Mouse (Mus musculus): ENCODE results near the gene Tas2r126. TPM values are rescaled to one million over a fixed set of nuclear protein-coding genes. Genes with fewer than 3 reads are reported as not detected.
"Not testable (repeated sequence)": the region's sequence is repeated elsewhere in the genome, so short reads cannot be mapped to it uniquely, and the experiment has no call there.

Tas2r126 gene
- not detected for total RNA-seq (2021)

DNA sequence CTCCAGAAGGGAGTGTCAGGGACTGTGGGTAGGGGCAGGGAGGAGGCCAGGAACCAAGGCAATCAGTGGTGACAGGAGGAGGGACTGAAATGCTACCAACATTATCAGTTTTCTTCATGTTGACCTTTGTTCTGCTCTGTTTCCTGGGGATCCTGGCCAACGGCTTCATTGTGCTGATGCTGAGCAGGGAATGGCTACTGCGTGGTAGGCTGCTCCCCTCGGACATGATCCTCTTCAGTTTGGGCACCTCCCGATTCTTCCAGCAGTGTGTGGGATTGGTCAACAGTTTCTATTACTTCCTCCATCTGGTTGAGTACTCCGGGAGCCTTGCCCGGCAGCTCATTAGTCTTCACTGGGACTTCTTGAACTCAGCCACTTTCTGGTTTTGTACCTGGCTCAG is at the start of gene Tas2r126:
TSS of gene Tas2r126 (plus strand) at position 90 of the 400 bp plus-strand sequence.
- intact Hi-C loops (cut with DNase I) = no loop called here
- no peak for DNase-seq (ENCODE audit: low spot score in 2 of 2)

DNA sequence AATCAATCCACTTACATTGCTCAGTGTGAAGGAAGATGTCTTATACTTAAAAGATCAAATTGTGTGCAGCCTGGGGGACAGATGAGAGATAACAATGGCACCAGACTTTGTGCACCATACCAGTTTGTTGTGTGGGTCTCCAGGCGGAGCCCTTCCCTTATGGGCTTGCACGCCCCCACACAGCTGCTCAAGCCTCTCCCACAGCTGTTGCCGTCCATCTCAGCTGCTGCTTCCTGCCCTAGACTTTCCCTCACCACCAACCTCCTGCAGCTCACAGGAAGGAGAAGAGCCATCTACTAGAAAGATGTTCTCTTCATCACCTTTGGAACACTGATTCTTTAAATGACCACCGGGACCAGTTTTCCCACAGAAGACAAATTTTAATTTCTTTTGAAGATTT is 48.7 kb upstream of the Tas2r126 start:
- peak in 1 of 2 experiments; percentile 43 for DNase-seq (ENCODE audit: low spot score in 2 of 2)
- intact Hi-C loops (cut with DNase I) = loop anchor here (10.0 kb wide), 1 partner anchor 199 kb away; no protein-coding TSS in a partner anchor

DNA sequence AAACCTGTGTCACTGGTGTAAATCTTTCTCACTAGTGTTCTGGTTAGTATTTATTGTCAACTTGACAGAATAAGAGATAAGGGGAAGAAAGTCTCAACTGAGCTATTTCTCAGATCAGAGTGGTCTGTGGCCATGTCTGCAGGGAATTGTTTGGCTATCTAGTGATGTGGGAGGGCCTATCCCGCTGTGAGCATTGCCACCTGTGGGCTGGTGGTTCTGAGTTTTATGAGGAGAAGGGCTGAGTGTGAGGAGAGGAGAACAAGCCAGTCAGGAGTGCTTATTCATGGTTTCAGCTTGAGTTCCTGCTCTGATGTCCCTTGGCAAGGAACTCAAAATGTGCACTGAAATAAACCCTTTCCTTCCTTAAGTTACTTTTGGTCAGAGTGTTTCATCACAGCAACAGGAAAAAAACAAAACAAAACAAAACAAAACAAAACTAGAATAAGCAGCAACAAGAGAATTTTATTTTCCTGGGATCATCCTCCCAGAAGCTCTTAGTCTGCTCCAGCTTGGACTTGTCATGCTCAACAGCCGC is 42.5 kb upstream of the Tas2r126 start:
- DNase-seq (ENCODE audit: low spot score in 2 of 2) = no peak
- intact Hi-C loops (cut with DNase I) = no loop called here

DNA sequence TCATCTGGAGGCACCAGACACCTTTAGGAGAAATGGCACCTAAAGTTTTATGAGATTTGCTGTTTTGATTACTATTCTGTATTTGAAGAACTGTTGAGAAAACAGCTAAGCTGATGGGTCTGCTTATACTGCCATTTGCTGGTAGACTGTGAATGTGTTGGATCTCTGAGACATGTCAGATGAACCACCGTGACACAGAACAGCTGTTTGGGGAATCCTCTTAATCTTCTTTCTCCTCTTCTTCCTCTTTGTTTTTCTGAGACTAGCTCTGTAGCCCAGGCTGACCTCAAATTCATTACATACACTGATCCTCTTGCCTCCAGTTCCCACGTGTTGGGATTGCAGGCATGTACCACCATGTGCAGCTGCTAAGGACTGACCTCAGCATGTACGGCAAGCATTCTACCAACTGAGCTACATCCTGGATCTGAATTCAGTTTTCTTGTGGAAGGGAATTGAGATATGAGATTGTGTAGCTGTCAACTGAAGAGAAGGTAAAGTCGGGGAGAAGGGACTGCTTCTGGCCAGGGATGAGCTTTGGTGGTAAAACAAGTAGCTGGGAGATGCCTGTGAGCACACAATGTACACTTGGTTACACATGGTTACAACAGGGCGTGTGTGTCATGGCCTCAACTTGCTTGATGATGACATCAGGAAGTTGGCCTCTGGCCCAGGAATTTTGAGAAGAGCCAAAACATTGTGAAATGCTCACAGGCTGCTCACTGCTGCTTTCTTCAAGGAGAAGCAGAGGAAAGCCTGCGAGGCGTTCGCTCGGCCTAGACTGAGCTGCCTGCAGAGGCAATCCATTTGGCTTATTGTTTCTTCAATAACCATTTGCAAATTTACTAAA is 38.1 kb upstream of the Tas2r126 start:
- DNase-seq (ENCODE audit: low spot score in 2 of 2) = peak in 1 of 2 experiments; percentile 33
- intact Hi-C loops (cut with DNase I) = no loop called here

DNA sequence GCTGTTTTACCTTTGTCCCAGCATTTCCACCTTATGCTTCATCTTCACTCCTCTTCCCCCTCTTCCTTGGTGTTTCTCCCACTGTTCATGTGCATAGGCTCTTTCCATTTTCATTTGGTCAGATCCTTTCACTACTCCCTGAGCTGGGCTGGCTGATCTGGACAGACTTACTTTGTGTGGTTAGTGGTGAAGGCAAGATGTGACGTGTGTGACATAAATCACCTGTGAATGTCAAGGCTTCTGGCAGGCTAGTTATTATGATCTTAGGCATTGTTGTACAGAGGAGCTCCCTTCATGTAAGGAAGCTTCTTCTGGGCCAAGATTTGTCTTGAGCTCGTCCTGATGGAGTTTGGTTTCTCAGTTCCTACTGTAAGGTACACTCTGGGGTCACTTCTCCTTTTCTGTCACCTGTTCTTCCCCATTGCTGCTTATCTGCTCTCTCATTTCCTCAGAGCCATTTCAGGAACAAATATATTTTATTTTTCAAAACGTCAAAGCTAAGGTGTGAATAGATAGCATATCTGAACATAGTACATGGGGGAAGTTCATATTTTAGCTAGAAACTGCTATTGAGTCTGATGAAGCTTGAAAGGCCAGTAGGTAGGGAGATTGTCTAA is 37.2 kb upstream of the Tas2r126 start:
- no peak for DNase-seq (ENCODE audit: low spot score in 2 of 2)
- intact Hi-C loops (cut with DNase I) = no loop called here

DNA sequence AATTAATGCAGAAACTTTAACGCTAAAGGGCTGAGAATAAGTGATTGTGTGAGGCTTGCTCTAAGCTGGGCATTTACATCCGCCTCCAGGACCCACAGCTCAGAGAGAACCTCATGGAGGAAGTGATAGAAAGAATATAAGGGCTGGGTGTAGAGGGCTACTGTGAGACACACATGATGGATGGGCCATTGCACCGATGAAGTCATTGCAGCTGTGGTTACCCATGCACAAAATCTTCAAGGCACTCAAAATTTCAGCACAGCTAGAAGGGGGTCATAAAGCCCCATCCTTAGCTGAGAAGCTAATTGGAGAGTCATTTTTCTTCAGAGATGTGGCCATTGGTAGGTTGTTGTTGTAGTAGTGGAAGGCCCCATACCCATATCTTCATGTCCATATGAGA is 36.0 kb upstream of the Tas2r126 start:
- intact Hi-C loops (cut with DNase I) = no loop called here
- no peak for DNase-seq (ENCODE audit: low spot score in 2 of 2)

DNA sequence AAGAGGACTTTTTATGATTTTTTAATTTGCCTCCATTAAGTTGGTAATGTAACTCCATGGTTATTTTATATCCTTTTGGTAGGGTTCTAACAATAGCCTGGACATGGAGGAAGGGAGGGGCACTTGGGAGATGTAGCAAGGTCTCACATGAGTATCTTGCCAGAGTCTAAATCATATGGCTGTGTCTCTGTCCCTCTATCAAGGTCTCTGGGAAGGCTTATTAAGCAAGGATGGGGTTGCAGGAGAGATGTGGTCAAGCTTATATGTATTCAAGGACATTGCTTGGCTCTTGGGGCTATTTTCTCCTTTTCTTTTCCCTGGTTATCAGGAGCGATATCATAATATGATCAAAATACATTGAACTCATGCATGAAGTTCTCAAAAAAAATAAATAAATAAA is 35.3 kb upstream of the Tas2r126 start:
- intact Hi-C loops (cut with DNase I) = no loop called here
- no peak for DNase-seq (ENCODE audit: low spot score in 2 of 2)

DNA sequence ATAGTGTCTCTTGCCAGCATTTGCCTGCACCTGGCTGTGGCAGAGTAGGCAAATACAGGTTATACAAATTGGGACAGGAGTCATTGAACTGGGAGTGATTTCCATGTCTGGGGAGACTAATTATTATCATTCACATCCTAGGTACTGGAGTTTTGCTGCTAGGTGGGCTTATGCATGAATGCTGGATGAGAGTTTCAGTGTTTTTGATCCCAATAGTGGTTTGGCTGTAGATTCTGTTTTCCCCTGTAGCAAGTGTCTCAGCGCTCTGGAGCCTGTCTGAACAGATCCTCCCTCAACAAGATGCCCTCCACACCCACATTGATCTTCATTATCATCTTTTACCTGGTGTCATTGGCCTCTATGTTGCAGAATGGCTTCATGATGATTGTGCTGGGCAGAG is 34.4 kb upstream of the Tas2r126 start, which contains the start of gene Tas2r143:
TSS of gene Tas2r143 (plus strand) at position 301 of the 400 bp plus-strand sequence.
- no peak for DNase-seq (ENCODE audit: low spot score in 2 of 2)
- intact Hi-C loops (cut with DNase I) = no loop called here

DNA sequence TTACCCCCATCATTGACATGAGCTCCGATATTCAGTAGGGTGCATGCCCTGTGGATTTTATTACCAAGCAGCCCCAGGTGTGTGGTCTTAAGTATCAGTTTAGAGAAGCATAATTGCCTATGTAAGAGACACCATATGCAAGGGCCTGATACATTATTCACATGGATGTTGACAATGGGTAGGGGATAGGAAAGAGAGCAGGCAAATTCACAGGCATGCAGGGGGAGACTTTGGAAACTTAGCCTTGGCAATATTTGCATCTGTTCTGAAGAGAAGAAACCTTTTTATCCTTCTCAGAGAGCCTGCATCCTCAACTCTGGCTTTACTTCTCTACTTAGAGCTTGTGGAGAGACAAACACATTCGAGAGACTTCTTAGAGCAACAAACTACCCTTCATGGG is 29.2 kb upstream of the Tas2r126 start, which contains the start of gene Tas2r135:
TSS of gene Tas2r135 (plus strand) at position 301 of the 400 bp plus-strand sequence.
- intact Hi-C loops (cut with DNase I) = no loop called here
- DNase-seq (ENCODE audit: low spot score in 2 of 2) = no peak

DNA sequence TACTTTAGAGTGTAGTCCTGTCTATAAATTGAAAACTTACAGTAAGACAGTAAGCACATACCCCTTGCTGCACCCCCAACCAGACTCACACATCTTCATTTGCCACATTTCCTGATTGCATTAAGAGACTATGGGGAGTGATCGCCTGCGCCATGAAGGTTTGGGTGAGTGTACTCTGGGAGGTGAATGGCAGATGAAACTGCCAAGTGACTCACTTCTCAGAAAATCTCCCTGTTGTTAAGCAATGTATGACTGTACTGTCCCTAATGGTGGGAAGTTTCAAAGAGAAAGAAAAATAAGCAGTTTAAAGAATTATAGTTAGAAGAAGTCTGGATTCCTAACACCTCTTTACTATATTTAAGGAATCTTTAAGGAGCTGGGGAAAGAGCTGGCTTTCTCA is 14.9 kb upstream of the Tas2r126 start:
- DNase-seq (ENCODE audit: low spot score in 2 of 2) = no peak
- intact Hi-C loops (cut with DNase I) = no loop called here

DNA sequence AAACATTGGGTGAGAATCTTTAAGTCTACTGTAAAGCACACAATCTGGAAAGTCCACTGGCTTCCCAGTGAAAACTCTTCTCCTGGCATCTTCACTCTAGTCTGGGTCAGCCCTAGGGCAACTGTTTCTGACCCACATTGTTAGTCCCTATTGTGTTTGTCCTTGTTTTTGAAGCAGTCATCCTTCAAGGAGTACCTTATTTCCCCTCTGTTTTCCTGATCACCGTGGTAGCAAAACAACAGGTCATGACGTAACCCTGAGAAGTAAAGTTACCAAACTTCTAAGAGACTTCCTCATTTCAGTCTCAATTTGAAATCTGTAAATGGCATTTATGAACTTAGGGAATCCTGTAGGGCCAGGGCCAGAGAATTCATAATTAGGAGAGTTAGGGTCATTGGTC is 12.9 kb upstream of the Tas2r126 start:
- intact Hi-C loops (cut with DNase I) = no loop called here
- DNase-seq (ENCODE audit: low spot score in 2 of 2) = no peak

DNA sequence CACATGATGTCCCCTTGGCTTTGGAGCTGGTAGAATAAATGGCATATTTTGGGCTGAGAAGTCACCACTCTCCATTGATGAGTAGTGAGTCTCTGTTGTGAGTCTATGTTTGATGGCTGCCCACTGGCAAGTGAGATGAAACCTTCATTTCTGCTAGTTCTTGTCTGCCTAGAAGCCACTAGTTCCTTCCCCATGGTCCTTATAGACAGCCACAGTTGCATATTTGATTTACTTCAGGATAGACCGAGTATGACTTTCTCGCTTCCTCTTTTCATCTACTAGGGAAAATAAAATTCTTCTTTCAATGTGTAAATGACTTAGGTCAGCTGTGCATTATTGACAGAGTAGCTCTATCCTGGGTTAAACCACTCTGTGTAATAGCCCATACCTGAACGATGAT is 9.9 kb upstream of the Tas2r126 start:
- intact Hi-C loops (cut with DNase I) = no loop called here
- no peak for DNase-seq (ENCODE audit: low spot score in 2 of 2)

DNA sequence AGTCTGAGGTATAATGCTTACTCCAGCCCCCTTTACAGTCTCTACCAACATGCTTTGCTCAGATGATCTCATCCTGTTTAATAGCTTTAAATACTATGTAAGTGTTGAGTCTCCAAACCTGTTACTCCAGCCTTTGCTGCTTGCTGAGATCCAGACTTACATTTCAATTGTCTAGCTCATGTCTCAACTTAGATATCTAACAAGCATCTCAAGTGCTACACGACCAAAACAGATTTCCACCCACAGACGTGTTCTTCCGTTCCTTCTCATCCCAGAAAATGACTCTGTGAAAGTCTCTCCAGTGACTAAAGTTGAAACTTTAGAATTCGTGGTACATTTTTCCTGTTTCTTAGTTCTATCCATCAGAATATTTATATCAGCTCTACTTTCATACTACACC is 8.0 kb upstream of the Tas2r126 start:
- no peak for DNase-seq (ENCODE audit: low spot score in 2 of 2)
- intact Hi-C loops (cut with DNase I) = no loop called here

DNA sequence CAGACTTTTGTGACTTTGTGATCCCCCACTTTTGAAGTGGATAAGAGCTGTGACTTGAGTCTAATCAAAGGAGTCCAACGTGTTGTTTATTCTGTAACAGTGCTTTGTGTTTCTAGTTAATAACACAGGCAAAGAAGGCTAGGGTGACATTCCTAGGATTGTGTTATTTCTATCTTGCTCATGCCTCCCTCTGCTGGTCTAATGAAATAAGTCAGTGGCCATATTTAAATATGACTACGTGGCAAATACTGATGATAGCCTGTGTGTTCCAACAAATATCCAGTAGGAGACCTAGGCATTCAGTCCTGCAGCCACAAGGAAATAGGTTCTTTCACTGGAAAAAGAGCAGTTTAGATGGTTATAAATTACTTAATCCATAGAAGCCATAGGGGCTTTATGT is 781 bp upstream of the Tas2r126 start:
- intact Hi-C loops (cut with DNase I) = no loop called here
- DNase-seq (ENCODE audit: low spot score in 2 of 2) = no peak

DNA sequence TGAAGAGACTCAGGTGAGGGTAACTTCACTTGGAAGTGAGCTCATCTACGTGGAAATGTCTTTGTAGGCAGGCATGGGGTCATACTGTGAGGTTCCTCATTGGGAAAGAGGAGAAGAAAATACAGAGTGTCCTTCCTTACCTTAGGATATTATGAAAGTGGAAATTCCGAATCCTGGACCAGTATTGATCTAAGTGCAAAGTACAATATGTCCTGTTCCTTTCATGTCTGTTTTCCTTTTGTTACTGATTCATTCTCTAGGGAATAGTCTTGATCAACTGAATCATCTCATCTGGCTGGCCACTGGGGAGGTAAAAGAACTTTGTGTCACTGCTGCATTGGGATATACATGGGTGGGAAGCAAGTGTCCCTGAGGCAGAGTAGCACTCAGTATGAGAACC is 1.2 kb downstream of the Tas2r126 start:
- intact Hi-C loops (cut with DNase I) = no loop called here
- no peak for DNase-seq (ENCODE audit: low spot score in 2 of 2)

DNA sequence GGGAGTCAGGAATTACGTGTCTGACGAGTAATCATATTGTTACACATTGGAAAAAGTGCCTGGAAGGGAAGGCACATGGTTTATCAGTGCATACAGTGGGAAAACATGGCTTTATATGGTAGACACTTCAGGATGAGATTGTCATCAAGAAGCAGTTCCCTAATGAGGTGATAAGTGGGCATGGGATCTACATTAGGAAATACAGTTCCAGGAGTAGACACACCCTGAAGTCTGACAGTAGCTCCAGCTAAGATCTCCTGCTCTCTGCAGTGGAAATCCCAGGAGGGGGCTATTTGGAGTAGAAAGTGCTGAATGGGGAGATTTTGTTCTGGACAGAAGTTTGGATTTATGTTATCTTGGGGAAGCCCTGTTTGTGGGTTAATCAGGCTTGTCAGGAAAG is 7.1 kb downstream of the Tas2r126 start:
- DNase-seq (ENCODE audit: low spot score in 2 of 2) = no peak
- intact Hi-C loops (cut with DNase I) = no loop called here

DNA sequence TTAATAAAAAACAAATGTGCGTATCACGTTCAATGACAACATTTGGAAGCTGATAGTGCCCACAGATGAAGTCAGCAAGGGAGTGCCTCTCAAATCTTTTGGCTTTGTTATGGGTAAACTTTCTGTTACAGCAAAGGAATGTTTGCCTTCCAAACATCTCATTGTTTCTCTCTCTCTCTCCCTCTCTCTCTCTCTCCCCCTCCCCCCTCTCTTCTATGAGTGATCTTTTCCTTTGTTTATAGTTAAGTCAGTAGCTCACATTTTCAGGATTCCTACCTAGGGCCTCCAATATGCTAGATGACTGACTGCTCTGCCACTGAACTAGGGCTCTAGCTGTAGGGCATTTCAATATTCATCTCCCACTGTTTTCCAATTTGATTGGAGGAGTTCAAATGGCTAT is 10.2 kb downstream of the Tas2r126 start:
- DNase-seq (ENCODE audit: low spot score in 2 of 2) = no peak
- intact Hi-C loops (cut with DNase I) = no loop called here

DNA sequence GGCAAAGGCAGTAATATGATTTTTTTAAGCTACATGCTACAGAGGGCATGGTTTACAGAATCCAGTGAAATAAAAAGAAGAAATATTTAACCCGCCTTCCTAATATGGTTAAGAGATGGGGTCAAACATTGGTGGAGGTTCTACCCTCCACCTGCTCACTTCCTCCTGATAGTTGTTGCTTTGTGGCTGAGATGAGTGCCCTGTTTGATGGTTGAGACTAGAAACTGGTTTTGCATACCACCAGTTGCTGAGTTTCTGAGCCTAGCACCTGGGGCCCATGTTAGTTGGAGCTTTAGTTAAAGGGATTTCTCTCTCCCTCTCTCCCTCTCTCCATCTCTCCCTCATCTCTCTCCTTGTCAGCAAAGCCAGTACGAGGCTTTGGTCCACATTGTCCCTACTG is 13.0 kb downstream of the Tas2r126 start:
- intact Hi-C loops (cut with DNase I) = no loop called here

DNA sequence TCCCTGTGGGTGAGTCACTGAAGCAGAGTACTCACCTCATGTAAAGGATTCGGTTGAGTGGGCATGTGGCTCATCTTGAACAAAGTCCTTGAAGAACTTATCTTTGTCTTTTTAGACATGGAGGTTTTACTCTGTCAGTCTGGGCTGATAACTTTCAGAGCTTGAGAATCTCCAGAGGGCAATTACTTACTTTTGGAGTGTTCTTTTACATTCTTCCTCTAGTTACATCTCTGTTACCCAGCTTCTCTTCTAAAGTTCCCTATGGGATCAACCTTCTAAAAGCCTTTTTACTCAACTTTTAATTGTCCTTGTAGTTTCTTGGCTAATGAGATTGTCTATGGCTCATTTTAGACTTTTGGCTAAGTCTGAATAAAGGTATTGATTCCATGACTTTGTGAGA is 30.8 kb downstream of the Tas2r126 start, which contains the start of gene Olfr458:
TSS of gene Olfr458 (minus strand) at position 101 of the 400 bp plus-strand sequence.
- intact Hi-C loops (cut with DNase I) = no loop called here
- DNase-seq (ENCODE audit: low spot score in 2 of 2) = no peak

More for the DNA sequence above, 13.0 kb downstream of the Tas2r126 start:
- DNase-seq (ENCODE audit: low spot score in 2 of 2) = no peak

DNA sequence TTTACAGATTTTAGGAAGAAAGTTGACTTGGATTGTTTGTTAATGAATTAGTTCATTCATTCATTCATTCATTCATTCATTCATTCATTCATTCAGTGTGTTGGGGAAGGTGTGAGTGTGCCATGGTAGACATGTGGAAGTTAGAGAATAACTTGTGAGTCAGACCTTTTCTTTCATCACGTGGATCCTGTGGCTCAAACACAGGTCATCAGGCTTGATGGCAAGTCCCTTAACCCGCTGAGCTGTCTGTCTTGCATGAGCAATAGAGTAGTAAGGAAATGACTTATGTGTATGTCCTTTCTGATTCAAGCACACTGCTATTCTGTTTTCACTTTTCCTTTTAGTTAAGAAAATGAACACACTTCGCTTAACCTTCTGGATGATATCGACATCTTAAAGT is 36.2 kb downstream of the Tas2r126 start:
- intact Hi-C loops (cut with DNase I) = no loop called here
- no peak for DNase-seq (ENCODE audit: low spot score in 2 of 2)

DNA sequence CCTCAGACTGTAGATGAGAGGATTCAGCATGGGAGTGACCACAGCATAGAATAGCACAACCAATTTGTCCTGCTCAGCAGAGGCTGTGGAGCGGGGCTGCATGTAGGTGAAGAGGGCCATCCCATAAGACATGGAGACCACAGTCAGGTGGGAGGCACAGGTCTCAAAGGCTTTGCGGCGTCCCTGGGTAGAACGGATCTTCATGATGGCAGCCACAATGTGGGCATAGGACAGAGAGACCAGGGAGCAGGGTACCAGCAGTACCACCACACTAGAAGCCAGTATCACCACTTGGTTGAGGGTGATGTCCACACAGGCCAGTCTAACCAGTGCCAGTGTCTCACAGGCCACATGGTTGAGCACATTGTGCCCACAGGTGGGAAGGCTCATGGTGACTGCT is 37.0 kb downstream of the Tas2r126 start:
- DNase-seq (ENCODE audit: low spot score in 2 of 2); intact Hi-C loops (cut with DNase I): not testable (repeated sequence)
